Mouse (Mus musculus) megakaryocyte, embryonic 14.5 days (primary cell): Measurements from ENCODE around the gene Rbms2.

ENCODE experiments used
- FLI1 ChIP-seq: IDR thresholded peaks from 2 replicates; pipeline ENCODE4 v1.6.1; 2012; ENCODE audit warnings: low read length, inconsistent platforms, mixed read lengths
- GATA1 ChIP-seq: IDR thresholded peaks from 3 replicates; pipeline ENCODE4 v1.6.1; 2012; ENCODE audit warnings: mixed read lengths, low read length, inconsistent platforms, borderline replicate concordance

- TF ChIP-seq FLI1 (no peak), GATA1 (no peak)
Observed at GRCm38 (mm10) chr10:128225538-128225937, 45.4 kb upstream of the Rbms2 start, which contains the start of gene Mip.
